Mouse (Mus musculus): ENCODE data around the gene Itga8. TPM values are rescaled to one million over a fixed set of nuclear protein-coding genes. Genes with fewer than 3 reads are reported as not detected.

Itga8 gene
- total and polyA plus RNA-seq, 3 experiments, result 3.5 to 10.6 (median 7.5) TPM

DNA sequence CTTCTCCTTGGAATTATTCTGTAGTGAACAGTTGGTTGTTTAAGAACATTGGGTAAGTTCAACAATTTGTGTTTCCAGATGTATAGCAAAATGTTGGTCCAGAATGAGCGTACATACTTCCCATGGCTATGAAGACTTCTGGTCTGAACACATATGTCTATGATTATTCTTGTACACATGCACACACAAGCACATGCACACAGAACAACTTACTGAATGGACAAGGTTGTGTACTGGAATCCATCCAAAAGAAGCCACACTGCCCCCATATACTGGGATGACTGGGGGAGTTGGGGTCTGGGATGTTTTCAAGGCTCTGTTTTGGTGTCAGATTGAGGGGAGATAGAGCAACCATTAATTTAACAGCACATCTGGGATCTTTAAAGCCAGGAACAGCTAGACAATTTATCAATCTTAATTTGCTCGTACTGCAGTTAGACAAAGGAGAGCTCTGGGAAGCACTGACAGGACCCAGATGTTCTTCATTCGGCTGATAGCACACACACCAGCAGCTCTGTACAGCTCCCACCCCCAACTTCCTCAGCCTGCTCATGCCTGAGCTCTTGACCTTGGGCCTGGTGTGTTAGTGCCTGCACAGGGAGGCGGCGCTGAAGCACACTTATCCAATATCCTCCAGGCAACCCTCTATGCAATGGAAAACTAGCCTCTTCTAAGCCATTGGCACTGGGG is 241.5 kb downstream of the Itga8 start:
- Histone ChIP-seq H3K27me3 (replicated peaks) (no peaks in the 10 kb centered on the region), H3K27ac (ENCODE audit: insufficient read depth, low read depth) (no peak overlapping the region), H3K9me3 (replicated peaks; ENCODE audit: low read length) (no peaks in the 10 kb centered on the region), H3K79me2 (replicated peaks; ENCODE audit: control insufficient read depth, extremely low read depth, insufficient read depth, poor library complexity, severe bottlenecking) (0 out of 2 replicates have a peak, but pooled peaks cover 1% of the 10 kb centered on the region), H3K4me3 (replicated peaks in 1 of 3; ENCODE audit: low read depth in 2 of 3, low read length in 2 of 3, poor library complexity in 1 of 3) (no peak overlapping the region), H3K4me1 (ENCODE audit: control insufficient read depth in 1 of 2, insufficient read depth in 2 of 2) (no peaks in the 10 kb centered on the region), H3K9ac (ENCODE audit: insufficient read depth, low read depth) (no peak overlapping the region), H3K4me2 (ENCODE audit: insufficient read depth, low read depth, poor library complexity, severe bottlenecking) (no peak overlapping the region), H3K36me3 (replicated peaks in 1 of 2; ENCODE audit: control insufficient read depth in 1 of 2, insufficient read depth in 1 of 2, low read length in 1 of 2) (no peaks in the 10 kb centered on the region)
- no peak for DNase-seq (ENCODE audit: extremely low read depth)
- dilution Hi-C loops (cut with MboI; ENCODE audit: extremely low pct_ligation_motif_present, extremely low pct_unique_long_range_greater_than_20kb, low sequenced_read_pairs), result no loop called here
- TF ChIP-seq TCF12 (IDR thresholded peaks at IDR 0.05; ENCODE audit: low read depth, low read length), result no peak
- no peak for TF ChIP-seq CHD1 (IDR thresholded peaks at IDR 0.05; ENCODE audit: low read depth, low read length)
- TF ChIP-seq ZMIZ1 (IDR thresholded peaks at IDR 0.05; ENCODE audit: low read depth, low read length), result no peak
- TF ChIP-seq CTCF (conservative IDR thresholded peaks at IDR 0.05 in 1 of 2, IDR thresholded peaks at IDR 0.05 in 1 of 2; ENCODE audit: low read depth in 2 of 2, low read length in 2 of 2), result no peak
- TF ChIP-seq MYC (IDR thresholded peaks at IDR 0.05; ENCODE audit: low read depth, low read length), result no peak
- in situ Hi-C loops (cut with MboI; ENCODE audit: low pct_ligation_motif_present, low pct_unique_long_range_greater_than_20kb, low sequenced_read_pairs), result no loop called here

Other genes with a start within 250 kb of the Itga8 start
- 20.6 and 20.7 TPM in 2 replicates for gene Mindy3, start 117.5 kb upstream of the Itga8 start, total RNA-seq (2012; rRNA removed)
- 33.8 and 38.2 TPM in 2 replicates for gene Mindy3, start 117.5 kb upstream of the Itga8 start, total RNA-seq (2014; rRNA removed)
- 32.5 and 43.7 TPM in 2 replicates for gene Mindy3, start 117.5 kb upstream of the Itga8 start, polyA plus RNA-seq (2012; ENCODE audit: insufficient read length, low read depth)

Data from CH12.LX (cell line).